Mouse (Mus musculus): ENCODE results near the gene Hivep3.

DNA sequence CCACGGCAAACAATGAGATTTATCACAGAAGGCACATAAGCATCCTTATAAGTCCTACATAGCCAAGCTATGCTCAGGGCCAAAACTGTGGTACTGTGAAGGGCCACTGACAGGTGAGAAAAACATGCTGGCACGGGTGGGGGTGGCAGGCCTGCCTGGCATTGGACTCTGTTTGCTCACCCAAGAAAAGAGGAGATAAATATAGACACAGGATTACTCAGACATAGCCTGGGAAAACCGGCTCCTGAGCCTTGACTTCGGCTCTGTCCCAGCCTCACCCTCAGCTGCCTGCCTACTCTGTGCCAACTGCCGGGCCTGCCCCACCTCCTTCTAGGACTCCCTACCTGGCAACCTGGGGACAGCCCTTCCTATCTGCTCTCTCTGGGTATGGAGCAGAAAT, 410.8 kb downstream of the Hivep3 start:
- TF ChIP-seq CTCF (IDR thresholded peaks at IDR 0.05; ENCODE audit: borderline replicate concordance, control insufficient read depth, extremely low read depth, insufficient read depth, low read length, poor library complexity) (no peak), POLR2A (IDR thresholded peaks at IDR 0.05; ENCODE audit: control insufficient read depth, extremely low read depth, insufficient read depth, low read length, poor library complexity) (no peak)

Measured in thymus, adult 2 months (tissue).